Comparison of ENCODE assay signal across 23 mouse cellular contexts in the genomic region with DNA sequence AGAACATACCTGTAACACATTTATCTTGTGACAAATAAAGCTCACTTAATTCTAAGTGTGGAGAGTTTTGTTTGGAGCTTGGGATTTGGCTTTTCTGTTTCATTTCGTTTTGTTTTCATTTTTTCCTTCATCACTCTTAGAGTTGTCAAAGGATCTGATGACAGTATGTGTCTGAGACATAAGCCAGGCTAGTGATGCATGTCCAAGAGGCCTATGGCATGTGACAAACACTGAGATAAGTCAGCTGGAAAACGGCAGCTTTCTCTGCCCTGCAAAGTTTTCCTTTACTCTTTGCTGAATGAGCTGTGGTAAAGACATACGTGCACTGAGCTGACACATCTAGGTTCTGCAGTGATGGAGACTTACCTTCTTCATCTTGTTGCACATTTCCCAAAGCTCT. TPM values are rescaled to one million over a fixed set of nuclear protein-coding genes. Genes with fewer than 3 reads are reported as not detected.
DNase-seq lines count a peak whose midpoint lies in the region; ATAC-seq and TF ChIP-seq lines count a peak whose summit lies in the region.
"Had no signal": no experiment of that assay in that cellular context is flagged by ENCODE, and none has a peak within 500 bp of the region (broad histone marks: within the 10 kb centered on the region; RNA-seq: fewer than 3 reads in every experiment).

No protein-coding gene starts in this region.

- 17% methylated on average over 3 of the region's 3 CpGs for WGBS in lung, embryonic 14.5 days
- WGBS in heart, embryonic 15.5 days, result 11% methylated on average over 3 of the region's 3 CpGs
- 26% methylated on average over 3 of the region's 3 CpGs for WGBS in stomach, postnatal 0 days

- no peaks in the 10 kb centered on the region for H3K9me3 ChIP-seq in lung, embryonic 14.5 days (ENCODE audit: low read depth, low read length)
- no peaks in the 10 kb centered on the region for H3K9me3 ChIP-seq in heart, embryonic 15.5 days (replicated peaks)
- H3K9me3 ChIP-seq in stomach, postnatal 0 days (ENCODE audit: control insufficient read depth, low read length), result no peaks in the 10 kb centered on the region
- H3K9me3 ChIP-seq: forebrain, embryonic 12.5 days; kidney, embryonic 15.5 days; limb, embryonic 13.5 days; liver, embryonic 13.5 days had no signal

- H3K27ac ChIP-seq in lung, embryonic 14.5 days (ENCODE audit: low read depth), result no peak overlapping the region
- peak overlapping the region; percentile 35 for H3K27ac ChIP-seq in heart, embryonic 15.5 days
- peak overlapping the region; percentile 24; the same call in 1 of the 2 replicates for H3K27ac ChIP-seq in stomach, postnatal 0 days (replicated peaks)
- H3K27ac ChIP-seq: forebrain, embryonic 12.5 days; kidney, embryonic 15.5 days; limb, embryonic 13.5 days; liver, embryonic 13.5 days had no signal

- ATAC-seq in lung, embryonic 14.5 days (ENCODE audit: insufficient read depth), result peak; percentile 96; the same call in 1 of the 2 replicates
- ATAC-seq in heart, embryonic 15.5 days (replicated peaks; ENCODE audit: insufficient number of reproducible peaks, insufficient read depth, low FRiP score, low read depth), result peak; percentile 80; the same call in 1 of the 2 replicates
- no peak for ATAC-seq in stomach, postnatal 0 days (ENCODE audit: low FRiP score, low TSS enrichment)
- ATAC-seq: hindbrain, embryonic 16.5 days; intestine, postnatal 0 days had no signal

- H3K9ac ChIP-seq in lung, embryonic 14.5 days, result no peak overlapping the region
- H3K9ac ChIP-seq in heart, embryonic 15.5 days, result no peak overlapping the region
- H3K9ac ChIP-seq in stomach, postnatal 0 days (ENCODE audit: low read length), result no peak overlapping the region
- H3K9ac ChIP-seq: forebrain, embryonic 12.5 days; kidney, embryonic 15.5 days; limb, embryonic 13.5 days; liver, embryonic 13.5 days had no signal

- TF ChIP-seq EP300 in stomach, postnatal 0 days (optimal IDR thresholded peaks at IDR 0.05), result no peak

- TF ChIP-seq CTCF in lung, embryonic 14.5 days (IDR thresholded peaks at IDR 0.05; ENCODE audit: low read depth), result no peak
- no peak for TF ChIP-seq CTCF in stomach, postnatal 0 days (IDR thresholded peaks at IDR 0.05; ENCODE audit: low read depth)

- H3K4me3 ChIP-seq in lung, embryonic 14.5 days (ENCODE audit: low read depth, low read length), result no peak overlapping the region
- no peak overlapping the region for H3K4me3 ChIP-seq in heart, embryonic 15.5 days
- H3K4me3 ChIP-seq in stomach, postnatal 0 days (ENCODE audit: low read depth, low read length), result no peak overlapping the region
- H3K4me3 ChIP-seq: forebrain, embryonic 12.5 days; kidney, embryonic 15.5 days; limb, embryonic 13.5 days; liver, embryonic 13.5 days had no signal

- H3K4me1 ChIP-seq in lung, embryonic 14.5 days (ENCODE audit: insufficient read depth), result no peaks in the 10 kb centered on the region
- H3K4me1 ChIP-seq in heart, embryonic 15.5 days (replicated peaks), result peaks cover 16% of the 10 kb centered on the region
- H3K4me1 ChIP-seq in stomach, postnatal 0 days (replicated peaks; ENCODE audit: control insufficient read depth, insufficient read depth), result no peaks in the 10 kb centered on the region
- H3K4me1 ChIP-seq: forebrain, embryonic 12.5 days; kidney, embryonic 15.5 days; limb, embryonic 13.5 days; liver, embryonic 13.5 days had no signal

- H3K27me3 ChIP-seq in lung, embryonic 14.5 days (ENCODE audit: insufficient read depth, low read length), result no peaks in the 10 kb centered on the region
- H3K27me3 ChIP-seq in heart, embryonic 15.5 days, result peaks cover 40% of the 10 kb centered on the region
- no peaks in the 10 kb centered on the region for H3K27me3 ChIP-seq in stomach, postnatal 0 days (ENCODE audit: control insufficient read depth, insufficient read depth, low read length)
- H3K27me3 ChIP-seq: forebrain, embryonic 12.5 days; kidney, embryonic 15.5 days; limb, embryonic 13.5 days; liver, embryonic 13.5 days had no signal

- no peak overlapping the region for H3K4me2 ChIP-seq in lung, embryonic 14.5 days
- peak overlapping the region; percentile 39 for H3K4me2 ChIP-seq in heart, embryonic 15.5 days
- no peak overlapping the region for H3K4me2 ChIP-seq in stomach, postnatal 0 days (replicated peaks; ENCODE audit: low read depth)
- H3K4me2 ChIP-seq: forebrain, embryonic 12.5 days; kidney, embryonic 15.5 days; limb, embryonic 13.5 days; liver, embryonic 13.5 days; midbrain, embryonic 11.5 days had no signal

- no peaks in the 10 kb centered on the region for H3K36me3 ChIP-seq in lung, embryonic 14.5 days (ENCODE audit: insufficient read depth)
- H3K36me3 ChIP-seq in heart, embryonic 15.5 days, result no peaks in the 10 kb centered on the region
- no peaks in the 10 kb centered on the region for H3K36me3 ChIP-seq in stomach, postnatal 0 days (ENCODE audit: control insufficient read depth, insufficient read depth, low read length)
- H3K36me3 ChIP-seq: forebrain, embryonic 12.5 days; kidney, embryonic 15.5 days; limb, embryonic 13.5 days; liver, embryonic 13.5 days had no signal

- DNase-seq in lung, embryonic 14.5 days, result peak; percentile 88
- no peak for DNase-seq in lung, adult 18-20 months
- DNase-seq in lung, postnatal 10 days, result peak; percentile 64
- DNase-seq in stomach, postnatal 0 days (ENCODE audit: low spot score), result no peak
- no peak for DNase-seq in urinary bladder, postnatal 4 days (ENCODE audit: low spot score in 2 of 2)
- DNase-seq in embryo, embryonic 9.5 days (ENCODE audit: extremely low spot score), result no peak
- no peak for DNase-seq in frontal cortex, adult 2 months (ENCODE audit: extremely low spot score in 1 of 2, low spot score in 1 of 2)
- DNase-seq: adrenal gland, postnatal 36 days; B cell, adult 2 months; cerebellum, adult 11-12 months; cerebellum, postnatal 36 days; gastrocnemius, postnatal 25 days; kidney, postnatal 4 days; liver, embryonic 13.5 days; right cerebral cortex, postnatal 14 days; thymus, postnatal 14 days had no signal

RNA-seq across cellular contexts. Expression of a gene that starts 58.3 kb away (rescaled TPM):
- 31.7 and 33.7 TPM in 2 replicates for polyA plus RNA-seq in lung, embryonic 14.5 days (2014; fragmentation: Nextera tagmentation; extraction: Ambion mirVana)
- 16.2 and 16.4 TPM in 2 replicates for polyA plus RNA-seq in heart, embryonic 15.5 days (2015; fragmentation: Nextera tagmentation; extraction: Ambion mirVana)
- polyA plus RNA-seq in stomach, postnatal 0 days (2015; fragmentation: Nextera tagmentation; extraction: Ambion mirVana), result 13.6 and 14.2 TPM in 2 replicates
- 30.5 and 35.7 TPM in 2 replicates for polyA plus RNA-seq in frontal cortex, adult 2 months (2012; rRNA removed)

Comparison
In these comparisons a context has a peak if more than half of its experiments do, and no peak if none do; other contexts are left out.
1. DNase-seq: peak in lung, embryonic 14.5 days (single experiment) and lung, postnatal 10 days (single experiment); none in lung, adult 18-20 months (0 of 2), stomach, postnatal 0 days (single experiment), urinary bladder, postnatal 4 days (0 of 2), embryo, embryonic 9.5 days (single experiment) and frontal cortex, adult 2 months (0 of 2).